In genomic region chr3:85185827-85186226, GRCm38 (mm10) we compare ENCODE assay signal across 9 mouse cellular contexts.
DNase-seq lines count a peak whose midpoint lies in the region; ATAC-seq and TF ChIP-seq lines count a peak whose summit lies in the region.
"Had no signal": no experiment of that assay in that cellular context is flagged by ENCODE, and none has a peak within 500 bp of the region (broad histone marks: within the 10 kb centered on the region; RNA-seq: fewer than 3 reads in every experiment).

No protein-coding gene starts in this region.

- peak; percentile 67 for DNase-seq in kidney, postnatal 0 days (ENCODE audit: low spot score)
- no peak for DNase-seq in kidney, adult 11 months
- peak; percentile 55 to 71 for DNase-seq in cerebellum, postnatal 10 days
- DNase-seq in thymus, postnatal 25 days = no peak
- DNase-seq in urinary bladder, adult 18-20 months (ENCODE audit: low spot score in 2 of 2) = no peak
- no peak for DNase-seq in kidney, postnatal 25 days

- peaks cover 4% of the 10 kb centered on the region; the same call in 1 of the 2 replicates for H3K27me3 ChIP-seq in kidney, postnatal 0 days (ENCODE audit: insufficient read depth, low read length)
- H3K27me3 ChIP-seq in forebrain, embryonic 15.5 days = no peaks in the 10 kb centered on the region
- H3K27me3 ChIP-seq in neural tube, embryonic 13.5 days = no peaks in the 10 kb centered on the region

- no peak overlapping the region for H3K9ac ChIP-seq in kidney, postnatal 0 days (ENCODE audit: low read depth, low read length)
- H3K9ac ChIP-seq in forebrain, embryonic 15.5 days (replicated peaks) = no peak overlapping the region
- H3K9ac ChIP-seq in neural tube, embryonic 13.5 days = 0 out of 2 replicates have a peak overlapping the region, but pooled peaks have one; percentile 13
- H3K9ac ChIP-seq: liver, embryonic 14.5 days had no signal

- ATAC-seq in kidney, postnatal 0 days (replicated peaks; ENCODE audit: low FRiP score, low read depth) = 0 out of 2 replicates have a peak, but pooled peaks have one; percentile 13
- 0 out of 2 replicates have a peak, but pooled peaks have one; percentile 23 for ATAC-seq in forebrain, embryonic 15.5 days (replicated peaks)
- ATAC-seq in neural tube, embryonic 13.5 days (ENCODE audit: low read depth) = no peak; the same call in 1 of the 2 replicates

- 0 out of 2 replicates have a peak, but pooled peaks cover 12% of the 10 kb centered on the region for H3K4me1 ChIP-seq in kidney, postnatal 0 days (replicated peaks; ENCODE audit: insufficient read depth, low read length)
- H3K4me1 ChIP-seq in forebrain, embryonic 15.5 days = peaks cover 21% of the 10 kb centered on the region
- H3K4me1 ChIP-seq in neural tube, embryonic 13.5 days (replicated peaks) = peaks cover 37% of the 10 kb centered on the region

- no peaks in the 10 kb centered on the region for H3K9me3 ChIP-seq in kidney, postnatal 0 days (replicated peaks; ENCODE audit: low read length)
- no peaks in the 10 kb centered on the region for H3K9me3 ChIP-seq in forebrain, embryonic 15.5 days
- no peaks in the 10 kb centered on the region; the same call in 1 of the 2 replicates for H3K9me3 ChIP-seq in neural tube, embryonic 13.5 days

- H3K27ac ChIP-seq in kidney, postnatal 0 days = no peak overlapping the region
- H3K27ac ChIP-seq in forebrain, embryonic 15.5 days (replicated peaks) = no peak overlapping the region
- H3K27ac ChIP-seq in neural tube, embryonic 13.5 days (replicated peaks) = no peak overlapping the region; the same call in 1 of the 2 replicates
- H3K27ac ChIP-seq: liver, embryonic 14.5 days had no signal

- 28% methylated on average over 12 of the region's 12 CpGs for WGBS in kidney, postnatal 0 days
- 14% methylated on average over 12 of the region's 12 CpGs for WGBS in forebrain, embryonic 15.5 days
- 8% methylated on average over 12 of the region's 12 CpGs for WGBS in neural tube, embryonic 13.5 days

- no peak for TF ChIP-seq CTCF in kidney, postnatal 0 days (IDR thresholded peaks at IDR 0.05; ENCODE audit: low read depth)

- H3K4me3 ChIP-seq in kidney, postnatal 0 days (replicated peaks; ENCODE audit: low read depth, low read length) = no peak overlapping the region
- H3K4me3 ChIP-seq in forebrain, embryonic 15.5 days = no peak overlapping the region
- H3K4me3 ChIP-seq in neural tube, embryonic 13.5 days = no peak overlapping the region

- H3K36me3 ChIP-seq in kidney, postnatal 0 days (ENCODE audit: insufficient read depth, low read length) = no peaks in the 10 kb centered on the region
- no peaks in the 10 kb centered on the region for H3K36me3 ChIP-seq in forebrain, embryonic 15.5 days
- H3K36me3 ChIP-seq in neural tube, embryonic 13.5 days = no peaks in the 10 kb centered on the region

- no peak overlapping the region for H3K4me2 ChIP-seq in kidney, postnatal 0 days (ENCODE audit: low read length)
- H3K4me2 ChIP-seq in forebrain, embryonic 15.5 days (replicated peaks) = no peak overlapping the region
- H3K4me2 ChIP-seq in neural tube, embryonic 13.5 days = no peak overlapping the region

Comparison
In these comparisons a context has a peak if more than half of its experiments do, and no peak if none do; other contexts are left out.
1. DNase-seq: peak in kidney, postnatal 0 days (single experiment) and cerebellum, postnatal 10 days (2 of 2); none in kidney, adult 11 months (single experiment), thymus, postnatal 25 days (single experiment), urinary bladder, adult 18-20 months (0 of 2) and kidney, postnatal 25 days (0 of 2).